Mouse (Mus musculus) E14TG2a.4 (cell line): ENCODE measurements around the gene Ccnyl1.

Experiments used
- H3K27me3 ChIP-seq: 2 replicates; pipeline ENCODE4 v1.6.1; 2014; ENCODE audit warnings: low read length, control low read depth; ENCODE audit not compliant: insufficient read depth
- H3K36me3 ChIP-seq: 2 replicates; pipeline ENCODE4 v1.6.1; 2014; ENCODE audit warnings: low read length, control low read depth; ENCODE audit not compliant: insufficient read depth
- H3K4me1 ChIP-seq: replicated peaks from 2 replicates; pipeline ENCODE4 v1.6.1; 2014; ENCODE audit warnings: low read depth, low read length, control low read depth
- H3K4me3 ChIP-seq: replicated peaks from 2 replicates; pipeline ENCODE4 v1.5.1; 2014; ENCODE audit warnings: mild to moderate bottlenecking, low read length
- H3K9me3 ChIP-seq: 2 replicates; pipeline ENCODE4 v1.6.1; 2014; ENCODE audit warnings: low read length, control low read depth
- CTCF ChIP-seq: conservative IDR thresholded peaks from 2 replicates; pipeline ENCODE4 v1.5.1; 2014; ENCODE audit warnings: low read length
- NANOG ChIP-seq: IDR thresholded peaks from 2 replicates; pipeline ENCODE4 v1.6.1; 2014; ENCODE audit warnings: borderline replicate concordance, low read length, mixed read lengths
- POU5F1 ChIP-seq: IDR thresholded peaks from 2 replicates; pipeline ENCODE4 v1.6.1; 2014; ENCODE audit warnings: low read length, borderline replicate concordance

The Ccnyl1 gene

GRCm38 (mm10) chr1:64715458-64715857 lies 25.2 kb downstream of the Ccnyl1 start:
- Histone ChIP-seq H3K27me3 (no peaks in the 10 kb centered on the region), H3K9me3 (no peaks in the 10 kb centered on the region), H3K4me3 (no peak overlapping the region), H3K36me3 (peaks cover 50% of the 10 kb centered on the region), H3K4me1 (0 out of 2 replicates have a peak, but pooled peaks cover 3% of the 10 kb centered on the region)
- TF ChIP-seq NANOG (no peak), POU5F1 (no peak)

DNA sequence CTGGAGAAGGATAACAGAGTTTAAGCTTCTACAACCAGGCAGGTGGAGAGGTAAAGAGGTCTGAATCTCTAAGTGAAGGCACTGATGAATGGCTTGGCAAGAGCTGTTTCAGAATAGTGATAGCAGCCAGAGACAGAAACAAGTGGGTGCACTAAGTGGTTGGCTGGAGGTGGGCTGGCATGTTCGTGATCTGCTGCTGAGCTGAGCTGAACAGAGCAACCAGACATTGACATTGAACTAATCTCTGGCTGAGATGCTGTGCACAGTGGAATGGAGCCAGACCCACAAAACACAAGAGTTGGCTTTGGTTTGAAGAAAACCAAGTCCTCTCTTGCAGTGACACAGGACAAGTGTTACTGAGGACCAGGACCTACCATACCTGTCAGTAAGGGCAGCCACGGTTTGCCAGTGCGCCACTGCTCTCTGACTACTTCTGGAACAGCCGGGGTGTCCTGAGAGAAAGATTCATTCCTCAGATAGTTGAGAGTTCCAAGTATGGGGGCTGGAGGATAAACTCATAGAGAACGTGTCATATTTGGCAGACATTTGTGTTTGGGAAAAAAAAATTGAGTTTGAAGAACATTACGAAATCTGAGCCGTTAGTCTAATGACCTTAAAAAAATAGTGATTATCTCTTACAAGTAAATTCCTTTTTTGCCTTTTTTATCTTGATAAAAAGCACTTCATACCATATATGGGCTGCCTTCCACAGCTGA lies 26.5 kb downstream of the Ccnyl1 start:
- TF ChIP-seq CTCF: no peak
- no peak for TF ChIP-seq POU5F1
- TF ChIP-seq NANOG: no peak
- H3K27me3 ChIP-seq: no peaks in the 10 kb centered on the region
- peaks cover 62% of the 10 kb centered on the region for H3K36me3 ChIP-seq
- no peaks in the 10 kb centered on the region for H3K9me3 ChIP-seq
- no peak overlapping the region for H3K4me3 ChIP-seq
- H3K4me1 ChIP-seq: 0 out of 2 replicates have a peak, but pooled peaks cover 3% of the 10 kb centered on the region

- Histone ChIP-seq H3K9me3 (no peaks in the 10 kb centered on the region), H3K27me3 (no peaks in the 10 kb centered on the region), H3K4me3 (no peak overlapping the region), H3K4me1 (0 out of 2 replicates have a peak, but pooled peaks cover 3% of the 10 kb centered on the region), H3K36me3 (peaks cover 69% of the 10 kb centered on the region)
- TF ChIP-seq NANOG (no peak), CTCF (peak; percentile 46), POU5F1 (no peak)
Observed at GRCm38 (mm10) chr1:64717504-64717903, 27.2 kb downstream of the Ccnyl1 start.

DNA sequence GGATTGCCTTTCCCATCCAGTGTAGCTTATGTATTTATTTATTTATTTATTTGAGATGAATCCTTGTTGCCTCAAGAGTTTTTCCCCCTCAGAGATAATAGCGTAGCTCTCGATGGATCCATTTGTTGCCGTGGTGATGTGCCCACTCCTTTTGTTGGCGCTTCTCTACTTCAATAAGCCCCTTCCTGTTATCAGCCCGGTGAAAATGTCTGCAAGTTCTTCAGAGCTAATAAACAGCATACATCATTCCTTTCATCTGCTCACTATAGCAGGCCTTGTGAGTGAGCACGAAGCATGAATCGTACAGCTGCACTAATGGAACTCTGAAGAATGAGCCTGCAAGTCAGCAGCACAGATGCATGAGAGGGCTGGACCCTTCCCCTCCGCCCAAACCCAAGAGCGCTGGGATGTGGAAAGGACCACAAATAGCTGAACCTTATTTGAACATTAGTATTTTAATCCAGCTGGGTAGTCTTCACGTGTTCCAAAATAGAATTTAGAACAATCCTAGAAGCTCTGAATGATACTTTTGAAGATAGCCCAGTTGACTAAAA lies 30.9 kb downstream of the Ccnyl1 start:
- H3K4me3 ChIP-seq: no peak overlapping the region
- peaks cover 70% of the 10 kb centered on the region for H3K36me3 ChIP-seq
- no peaks in the 10 kb centered on the region for H3K27me3 ChIP-seq
- H3K4me1 ChIP-seq: peaks cover 13% of the 10 kb centered on the region
- H3K9me3 ChIP-seq: no peaks in the 10 kb centered on the region
- no peak for TF ChIP-seq NANOG
- TF ChIP-seq POU5F1: no peak
- TF ChIP-seq CTCF: no peak

DNA sequence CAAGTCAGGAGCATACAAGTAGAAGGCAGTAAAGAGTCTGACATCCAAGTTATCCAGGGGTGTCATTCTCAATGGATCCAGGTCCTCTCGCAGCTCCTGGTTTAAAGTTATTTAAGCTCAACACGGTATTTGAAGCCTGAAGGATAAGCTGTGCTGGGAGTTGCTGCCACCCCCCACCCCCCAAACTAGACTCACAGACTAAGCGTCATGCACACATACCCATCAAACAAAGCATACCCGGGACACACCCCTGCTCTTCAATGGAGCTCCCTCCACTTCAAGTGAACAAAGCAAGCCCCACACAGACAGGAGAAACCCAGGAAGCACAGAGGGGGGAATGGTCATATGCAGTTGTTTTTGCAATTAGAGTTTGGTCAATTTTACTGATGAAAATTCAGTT lies 39.8 kb downstream of the Ccnyl1 start:
- Histone ChIP-seq H3K4me3 (peak overlapping the region; percentile 74), H3K9me3 (no peaks in the 10 kb centered on the region), H3K36me3 (peaks cover 89% of the 10 kb centered on the region), H3K4me1 (peaks cover 63% of the 10 kb centered on the region), H3K27me3 (no peaks in the 10 kb centered on the region)
- TF ChIP-seq POU5F1: no peak
- TF ChIP-seq NANOG: no peak
- TF ChIP-seq CTCF: no peak

- peaks cover 65% of the 10 kb centered on the region for H3K4me1 ChIP-seq
- TF ChIP-seq POU5F1: no peak
- H3K27me3 ChIP-seq: no peaks in the 10 kb centered on the region
- no peaks in the 10 kb centered on the region for H3K9me3 ChIP-seq
- peaks cover 90% of the 10 kb centered on the region for H3K36me3 ChIP-seq
- peak overlapping the region; percentile 74 for H3K4me3 ChIP-seq
Observed at GRCm38 (mm10) chr1:64731341-64732020, 41.2 kb downstream of the Ccnyl1 start.

GRCm38 (mm10) chr1:64732161-64732560 lies 41.9 kb downstream of the Ccnyl1 start:
- H3K4me1 ChIP-seq: peaks cover 63% of the 10 kb centered on the region
- peaks cover 85% of the 10 kb centered on the region for H3K36me3 ChIP-seq
- TF ChIP-seq NANOG (no peak), CTCF (no peak), POU5F1 (no peak)
- peak overlapping the region; percentile 74 for H3K4me3 ChIP-seq
- no peaks in the 10 kb centered on the region for H3K9me3 ChIP-seq
- H3K27me3 ChIP-seq: no peaks in the 10 kb centered on the region

- Histone ChIP-seq H3K4me1 (peaks cover 57% of the 10 kb centered on the region), H3K9me3 (no peaks in the 10 kb centered on the region), H3K4me3 (peak overlapping the region; percentile 95), H3K36me3 (peaks cover 79% of the 10 kb centered on the region), H3K27me3 (no peaks in the 10 kb centered on the region)
- TF ChIP-seq CTCF (no peak), POU5F1 (no peak), NANOG (no peak)
Observed at GRCm38 (mm10) chr1:64732637-64733200, 42.5 kb downstream of the Ccnyl1 start.
